Mouse (Mus musculus): ENCODE results near the gene Faap100.

- TF ChIP-seq POLR2A (IDR thresholded peaks at IDR 0.05; ENCODE audit: insufficient read depth, low read depth, low read length) (no peak), CTCF (IDR thresholded peaks at IDR 0.05; ENCODE audit: insufficient read depth, low read depth, low read length) (no peak)
Observed at GRCm38 (mm10) chr11:120418592-120418991, 40.0 kb upstream of the Faap100 start.

Data from olfactory bulb, adult 2 months (tissue).